Mouse (Mus musculus) right cerebral cortex, postnatal 25 days (tissue): ENCODE measurements around the gene Gm10382.
A peak's percentile ranks its signal among the peaks of the same experiment; 100 is the strongest.
"Not testable (repeated sequence)": the region's sequence is repeated elsewhere in the genome, so short reads cannot be mapped to it uniquely, and the experiment has no call there.

Source experiments
- DNase-seq: peaks from one replicate; pipeline ENCODE4 v3.0.0; 2022

Gm10382 gene

DNA sequence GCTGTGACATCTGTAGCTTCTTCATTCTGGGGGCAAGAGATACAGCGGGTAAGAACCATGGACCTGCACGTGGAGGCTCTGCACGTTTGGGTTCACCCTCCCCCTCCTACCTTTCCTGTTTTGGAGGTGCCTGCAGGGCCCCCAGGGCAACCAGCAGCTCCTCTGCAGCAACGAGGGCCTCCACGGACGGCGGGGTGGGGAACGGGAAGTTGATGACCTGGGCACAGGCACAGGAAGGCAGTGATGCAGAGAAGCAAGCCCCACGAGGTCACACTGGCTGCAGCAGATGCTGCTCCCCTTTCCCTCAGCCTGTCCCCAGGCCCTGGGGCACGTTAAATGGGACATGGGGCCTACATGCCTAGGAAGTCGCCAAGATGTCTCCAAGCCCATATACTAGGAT is 30.0 kb downstream of the Gm10382 start:
- no peak for DNase-seq

DNA sequence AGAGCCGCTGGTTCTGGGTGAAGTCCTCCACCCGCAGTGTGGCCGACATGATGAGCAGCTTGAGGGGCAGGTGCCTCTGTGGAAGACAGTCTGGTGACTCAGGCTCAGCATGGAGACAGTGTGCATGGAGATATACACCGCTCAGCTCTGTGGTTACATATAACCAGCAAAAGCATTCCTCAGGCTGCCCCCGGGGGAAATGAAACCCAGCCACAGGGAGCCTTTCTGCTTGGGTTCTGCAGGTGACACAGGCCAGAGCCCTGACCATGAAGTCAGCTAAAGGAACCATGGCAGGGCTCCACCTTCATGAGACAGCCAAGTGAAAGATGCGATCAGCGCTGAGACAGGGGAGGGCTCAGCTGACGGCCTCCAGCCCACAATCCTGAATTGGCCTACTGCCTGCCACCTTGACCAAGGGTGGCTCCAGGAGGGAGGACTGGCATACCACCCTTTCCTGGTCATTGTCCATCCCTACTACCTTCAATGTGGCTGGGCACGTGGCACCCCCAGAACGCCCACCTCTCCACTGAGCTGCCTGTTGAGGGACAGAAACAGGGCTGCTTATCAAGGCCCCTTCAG is 36.7 kb downstream of the Gm10382 start:
- no peak for DNase-seq

DNA sequence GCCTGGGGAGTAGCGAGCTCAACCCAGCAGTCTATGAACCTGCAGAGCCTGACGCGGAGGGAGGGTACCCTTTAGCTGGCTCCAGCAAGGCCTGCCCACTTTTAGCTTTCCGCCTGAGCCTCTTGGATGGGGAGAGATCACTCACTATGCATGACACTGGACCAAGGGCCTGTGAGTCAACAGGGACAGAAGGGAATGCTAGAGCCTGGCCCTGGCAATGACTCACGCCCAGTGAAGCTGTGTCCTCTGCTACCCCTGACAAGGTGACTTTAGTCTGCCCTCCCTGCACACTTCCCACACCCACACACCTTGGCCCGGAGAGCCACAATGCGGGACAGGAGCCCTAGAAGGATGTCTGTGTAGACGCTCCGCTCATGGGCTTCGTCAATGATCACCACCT is 37.2 kb downstream of the Gm10382 start:
- DNase-seq = no peak

DNA sequence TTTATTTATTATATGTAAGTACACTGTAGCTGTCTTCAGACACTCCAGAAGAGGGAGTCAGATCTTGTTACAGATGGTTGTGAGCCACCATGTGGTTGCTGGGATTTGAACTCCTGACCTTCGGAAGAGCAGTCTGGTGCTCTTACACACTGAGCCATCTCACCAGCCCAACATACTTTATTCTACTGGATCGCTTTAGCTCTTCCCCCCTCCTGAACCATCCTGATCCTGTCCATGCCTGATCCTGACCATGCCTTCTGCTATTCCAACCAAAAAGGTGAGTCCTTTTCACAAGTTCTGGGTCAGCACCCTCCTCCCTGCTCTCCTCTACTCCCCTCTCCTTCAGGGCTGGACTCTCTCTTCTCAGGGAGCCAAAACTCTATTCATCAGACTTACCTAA is 43.2 kb downstream of the Gm10382 start:
- not testable (repeated sequence) for DNase-seq

DNA sequence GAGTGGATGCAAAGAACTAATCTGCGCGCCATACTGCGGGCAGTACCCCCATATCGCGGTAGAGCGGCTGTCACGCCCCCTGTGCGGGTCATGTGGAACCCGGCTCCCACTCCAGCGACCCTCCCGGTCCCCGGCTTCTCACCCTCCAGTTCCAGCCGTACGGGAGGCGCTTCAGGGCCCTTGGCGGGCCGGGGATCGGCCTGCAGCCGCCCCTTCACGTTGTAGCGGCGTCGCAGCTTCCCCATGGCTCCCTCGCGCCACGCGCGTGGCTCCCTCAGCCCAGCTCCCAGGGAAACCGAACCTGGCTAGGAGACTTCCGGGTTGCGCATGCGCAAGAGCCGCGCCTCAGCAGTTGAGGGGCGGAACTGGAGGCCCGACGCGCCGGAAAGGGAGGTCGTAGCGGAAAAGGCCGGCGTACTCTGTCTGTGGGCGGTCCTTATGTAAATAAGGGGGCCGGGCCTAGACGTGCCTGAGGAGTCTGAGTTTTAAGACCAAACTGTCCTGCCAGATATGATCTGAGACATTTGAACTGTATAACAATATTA is 44.7 kb downstream of the Gm10382 start, which contains the start of gene Dhx37:
Gene Dhx37 (minus strand): TSS at position 329 of the 545 bp plus-strand sequence.
- peak; percentile 95 for DNase-seq

DNA sequence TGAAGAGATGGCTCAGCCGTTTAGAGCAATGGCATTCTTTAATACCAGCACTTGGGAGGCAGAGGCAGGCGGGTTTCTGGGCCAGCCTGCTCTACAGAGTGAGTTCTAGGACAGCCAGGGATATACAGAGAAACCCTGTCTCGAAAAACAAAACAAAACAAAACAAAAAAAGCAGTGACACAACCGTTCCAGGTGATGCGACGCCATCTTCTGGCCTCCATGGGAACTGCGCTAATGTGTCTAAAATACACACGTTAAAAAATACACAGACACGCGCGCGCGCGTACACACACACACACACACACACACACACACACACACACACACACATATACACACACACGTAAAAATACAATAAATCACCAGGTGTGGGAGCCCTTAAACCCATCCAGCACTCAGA is 45.2 kb downstream of the Gm10382 start:
- not testable (repeated sequence) for DNase-seq
